Mouse (Mus musculus) hindbrain, postnatal 0 days (tissue): Measurements from ENCODE around the gene Creld2. TPM values are rescaled to one million over a fixed set of nuclear protein-coding genes. Genes with fewer than 3 reads are reported as not detected.
"Not testable (repeated sequence)": the region's sequence is repeated elsewhere in the genome, so short reads cannot be mapped to it uniquely, and the experiment has no call there.

ENCODE experiments used
- ATAC-seq: fragments of 200-750 bp; cut with Nextera tagmentation; 2 replicates; pipeline ENCODE4 v1.8.0; 2017; ENCODE audit warnings: mild to moderate bottlenecking, moderate TSS enrichment, moderate library complexity
- DNase-seq: peaks from one replicate; pipeline ENCODE4 v3.0.0-alpha.2; 2015; ENCODE audit warnings: low spot score
- H3K27ac ChIP-seq: fragments of 300-500 bp; sonication (generic); 2 replicates; pipeline ENCODE4 v1.5.1; 2014; ENCODE audit warnings: mild to moderate bottlenecking
- H3K27me3 ChIP-seq: fragments of 300-500 bp; sonication (generic); 2 replicates; pipeline ENCODE4 v1.6.1; 2014; ENCODE audit warnings: low read length, mixed read lengths; ENCODE audit not compliant: insufficient read depth
- H3K36me3 ChIP-seq: fragments of 300-500 bp; sonication (generic); 2 replicates; pipeline ENCODE4 v1.6.1; 2014; ENCODE audit warnings: low read length, mixed read lengths; ENCODE audit not compliant: insufficient read depth
- H3K4me1 ChIP-seq: fragments of 300-500 bp; sonication (generic); 2 replicates; pipeline ENCODE4 v1.6.1; 2014; ENCODE audit warnings: antibody characterized with exemption, low read length, mixed read lengths; ENCODE audit not compliant: insufficient read depth
- H3K4me2 ChIP-seq: fragments of 300-500 bp; sonication (generic); 2 replicates; pipeline ENCODE4 v1.6.1; 2014; ENCODE audit warnings: low read depth, mild to moderate bottlenecking, low read length, moderate library complexity, mixed read lengths
- H3K4me3 ChIP-seq: fragments of 300-500 bp; sonication (generic); 2 replicates; pipeline ENCODE4 v1.5.1; 2014; ENCODE audit warnings: low read length
- H3K9ac ChIP-seq: fragments of 300-500 bp; sonication (generic); replicated peaks from 2 replicates; pipeline ENCODE4 v1.6.1; 2014; ENCODE audit warnings: mild to moderate bottlenecking, low read length, moderate library complexity, mixed read lengths
- H3K9me3 ChIP-seq: fragments of 300-500 bp; sonication (generic); 2 replicates; pipeline ENCODE4 v1.6.1; 2016; ENCODE audit warnings: low read length, mixed read lengths
- CTCF ChIP-seq: IDR thresholded peaks from 2 replicates; pipeline ENCODE4 v1.5.1; 2016; ENCODE audit warnings: antibody characterized with exemption, control low read depth, low read depth
- WGBS: fragments of 180-500 bp; shearing (Covaris S2); extraction: QIAGEN DNeasy Blood & Tissue Kit; methylation state at CpG from one replicate; pipeline ENCODE4 v1.1.7; 2014; 5-methylcytosine and 5-hydroxymethylcytosine counted together
- polyA plus RNA-seq: library from polyadenylated mRNA; unstranded; fragments of >200 nt; fragmentation: Nextera tagmentation; extraction: Ambion mirVana; gene quantifications from 2 replicates; pipeline ENCODE4 v1.2.1, GENCODE M21; 2015
- total RNA-seq: library from RNA; depleted of rRNA; stranded (reverse); fragments of >200 nt; gene quantifications from 2 replicates; pipeline ENCODE4 v1.2.3, GENCODE M21; 2014; rRNA removed

Gene Creld2
- total RNA-seq, result 15.9 and 18.9 TPM in 2 replicates
- 38.9 and 40.1 TPM in 2 replicates for polyA plus RNA-seq

GRCm38 (mm10) chr15:88819026-88819905 lies at the start of gene Creld2, which contains the start of gene Alg12:
Gene Creld2, plus strand, starts transcription at chr15:88819646.
Gene Alg12, minus strand, starts transcription at chr15:88819318.
- Histone ChIP-seq H3K4me3 (peak within 1 kb of the TSS; percentile 86), H3K9ac (peak within 1 kb of the TSS; percentile 72), H3K27me3 (no peaks in the 10 kb centered on the region), H3K4me1 (peaks cover 16% of the 10 kb centered on the region), H3K36me3 (0 out of 2 replicates have a peak, but pooled peaks cover 21% of the 10 kb centered on the region), H3K4me2 (peak within 1 kb of the TSS; percentile 84), H3K9me3 (no peaks in the 10 kb centered on the region), H3K27ac (peak within 1 kb of the TSS; percentile 81)
- DNase-seq (peak; percentile 100), ATAC-seq (peak; percentile 99)
- under 1% methylated on average over 87 of the region's 88 CpGs for WGBS
- TF ChIP-seq CTCF, result no peak

DNA sequence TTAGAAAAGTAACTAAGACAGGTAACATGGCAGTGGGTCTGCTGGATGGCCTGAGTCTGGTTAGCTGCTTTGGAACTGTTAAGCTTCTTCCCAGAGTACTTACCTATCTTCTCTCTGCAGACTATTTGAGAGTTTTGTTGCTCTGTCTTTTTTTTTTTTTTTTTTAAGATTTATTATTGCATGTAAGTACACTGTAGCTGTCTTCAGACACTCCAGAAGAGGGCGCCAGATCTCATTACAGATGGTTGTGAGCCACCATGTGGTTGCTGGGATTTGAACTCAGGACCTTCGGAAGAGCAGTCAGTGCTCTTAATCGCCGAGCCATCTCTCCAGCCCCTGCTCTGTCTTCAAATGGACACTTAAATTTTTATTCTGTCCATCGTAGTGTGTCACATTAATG lies 44.8 kb upstream of the Creld2 start:
- not testable (repeated sequence) for H3K4me2 ChIP-seq, H3K27me3 ChIP-seq, H3K4me1 ChIP-seq, H3K4me3 ChIP-seq, DNase-seq, H3K27ac ChIP-seq, H3K9ac ChIP-seq, H3K36me3 ChIP-seq, H3K9me3 ChIP-seq, ATAC-seq
- WGBS, result 96% methylated on average over 5 of the region's 5 CpGs

DNA sequence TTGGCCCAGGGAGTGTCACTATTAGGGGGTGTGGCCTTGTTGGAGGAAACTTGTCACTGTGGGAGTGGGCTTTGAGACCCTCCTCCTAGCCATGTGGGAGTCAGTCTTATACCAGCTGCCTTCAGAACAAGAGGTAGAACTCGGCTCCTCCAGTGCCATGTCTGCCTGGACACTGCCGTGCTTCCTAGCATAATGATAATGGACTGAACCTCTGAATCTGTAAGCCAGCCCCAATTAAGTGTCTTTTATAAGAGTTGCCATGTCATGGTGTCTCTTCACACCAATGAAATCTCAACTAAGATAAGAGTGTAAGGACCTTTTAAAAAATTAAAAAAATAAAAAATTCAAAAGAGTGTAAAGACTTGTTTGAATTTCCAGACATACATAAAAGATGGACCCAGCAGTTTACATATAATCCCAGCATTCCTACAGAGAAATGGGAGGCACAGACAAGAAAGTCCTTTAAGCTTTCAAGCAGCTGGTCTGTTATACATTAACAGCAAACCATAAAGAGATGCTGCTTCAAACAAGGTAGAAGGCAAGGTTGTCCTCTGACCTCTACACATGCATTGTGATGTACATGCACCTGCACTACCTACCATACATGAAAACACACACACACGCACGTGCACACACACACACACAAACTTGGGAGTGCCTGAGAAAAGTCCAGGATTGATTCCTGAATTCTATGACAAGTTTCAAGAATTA lies 27.2 kb upstream of the Creld2 start:
- no peak for DNase-seq
- Histone ChIP-seq H3K4me2 (no peak overlapping the region), H3K27ac (no peak overlapping the region), H3K4me3 (no peak overlapping the region), H3K36me3 (no peaks in the 10 kb centered on the region), H3K9ac (no peak overlapping the region), H3K4me1 (no peaks in the 10 kb centered on the region), H3K27me3 (no peaks in the 10 kb centered on the region), H3K9me3 (no peaks in the 10 kb centered on the region)
- TF ChIP-seq CTCF, result no peak
- ATAC-seq, result no peak
- 81% methylated on average over 4 of the region's 4 CpGs for WGBS

DNA sequence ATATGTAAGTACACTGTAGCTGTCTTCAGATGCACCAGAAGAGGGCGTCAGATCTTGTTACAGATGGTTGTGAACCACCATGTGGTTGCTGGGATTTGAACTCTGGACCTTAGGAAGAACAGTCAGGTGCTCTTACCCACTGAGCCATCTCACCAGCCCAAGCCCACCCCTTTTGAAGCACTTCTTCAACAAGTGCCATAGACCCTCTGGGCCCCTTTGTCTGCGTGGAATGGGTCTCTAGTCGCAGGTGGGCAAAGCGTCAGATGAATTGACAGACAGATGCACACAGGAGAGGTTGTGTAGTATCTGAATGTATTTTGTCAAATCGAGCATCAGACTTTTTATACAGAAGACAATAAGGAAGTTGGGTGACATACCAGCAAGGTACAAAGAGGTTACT lies 24.7 kb upstream of the Creld2 start:
- not testable (repeated sequence) for DNase-seq, H3K27ac ChIP-seq, H3K4me1 ChIP-seq, H3K4me3 ChIP-seq, H3K9ac ChIP-seq, H3K4me2 ChIP-seq, H3K36me3 ChIP-seq, ATAC-seq, H3K9me3 ChIP-seq, H3K27me3 ChIP-seq
- 92% methylated on average over 4 of the region's 5 CpGs for WGBS

DNA sequence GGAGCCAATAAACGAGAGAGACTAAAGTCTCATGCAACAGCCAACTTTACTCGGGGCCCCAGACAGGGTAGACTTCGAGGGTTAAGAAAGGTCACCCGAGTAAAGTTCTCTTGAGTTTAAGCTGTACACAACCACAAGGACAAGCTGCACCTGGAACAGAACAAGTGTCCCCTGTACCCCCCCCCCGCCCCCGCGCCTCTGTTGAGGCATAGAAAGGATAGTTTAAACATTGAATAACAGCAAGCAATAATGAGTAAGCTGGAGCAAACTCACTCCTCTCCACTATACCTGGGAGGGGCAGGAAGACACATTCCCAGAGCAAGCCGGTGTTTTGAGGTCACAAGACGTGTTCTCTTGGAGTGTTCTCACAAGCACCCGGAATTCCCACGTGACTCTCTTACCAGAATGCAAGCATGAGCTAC lies 19.5 kb upstream of the Creld2 start:
- ATAC-seq (no peak), DNase-seq (no peak)
- Histone ChIP-seq H3K27ac (no peak overlapping the region), H3K9ac (no peak overlapping the region), H3K9me3 (no peaks in the 10 kb centered on the region), H3K27me3 (no peaks in the 10 kb centered on the region), H3K36me3 (peaks cover 6% of the 10 kb centered on the region; the same call in 1 of the 2 replicates), H3K4me2 (no peak overlapping the region), H3K4me3 (no peak overlapping the region), H3K4me1 (no peaks in the 10 kb centered on the region)
- no peak for TF ChIP-seq CTCF
- 90% methylated on average over 11 of the region's 11 CpGs for WGBS

DNA sequence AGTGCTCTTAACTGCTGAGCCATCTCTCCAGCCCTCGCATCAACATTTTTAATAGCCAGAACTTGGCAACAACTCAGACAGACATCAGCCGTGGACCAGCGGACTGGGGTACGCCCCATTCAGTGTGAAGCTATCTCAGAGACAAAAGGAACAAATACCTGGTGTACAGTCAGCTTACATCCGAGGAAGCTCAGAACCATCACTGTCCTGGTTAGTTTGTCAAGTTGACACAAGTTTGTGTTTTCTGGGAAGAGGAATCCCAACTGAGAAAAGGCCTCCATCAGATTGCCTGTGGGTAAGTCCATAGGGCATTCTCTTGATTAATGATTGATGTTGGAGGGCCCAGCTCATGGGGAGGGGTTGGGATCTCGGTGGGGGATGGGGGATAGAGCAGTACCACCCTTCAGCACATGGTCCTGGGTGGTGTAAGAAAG lies 18.5 kb upstream of the Creld2 start:
- WGBS, result 73% methylated on average over 6 of the region's 6 CpGs
- Histone ChIP-seq H3K9ac (no peak overlapping the region), H3K36me3 (peaks cover 15% of the 10 kb centered on the region; the same call in 1 of the 2 replicates), H3K4me3 (no peak overlapping the region), H3K4me1 (no peaks in the 10 kb centered on the region), H3K9me3 (no peaks in the 10 kb centered on the region), H3K4me2 (no peak overlapping the region), H3K27me3 (no peaks in the 10 kb centered on the region), H3K27ac (no peak overlapping the region)
- DNase-seq, result no peak
- ATAC-seq, result no peak
- no peak for TF ChIP-seq CTCF
